Mouse (Mus musculus) frontal cortex, postnatal 10 days (tissue): Measurements from ENCODE around the gene Serhl.

Experiments used
- DNase-seq, 2 experiments: peaks; one replicate each; pipeline ENCODE4 v3.0.0; 2022; ENCODE audit warnings: low spot score in 2 of 2, mixed read lengths in 1 of 2

Serhl gene

DNA sequence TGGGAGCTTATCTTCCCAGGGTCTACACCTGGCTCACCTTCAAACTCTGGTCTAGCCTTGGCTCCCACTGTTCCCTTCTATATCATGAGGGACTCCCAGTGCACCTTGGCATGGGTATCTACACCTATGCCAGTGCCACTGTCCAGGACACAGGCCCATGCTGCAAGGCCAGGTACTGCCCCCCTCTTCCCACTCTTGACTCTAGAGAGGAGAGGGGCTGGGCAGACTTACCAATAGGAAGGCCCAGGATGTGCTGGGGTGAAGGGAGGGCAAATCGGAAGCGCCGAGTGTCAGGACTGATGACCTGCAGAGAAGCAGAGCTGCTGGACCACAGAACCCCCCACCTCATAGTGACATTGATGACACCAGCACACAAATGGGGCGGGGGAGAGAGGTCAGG is 72.7 kb downstream of the Serhl start:
- no peak for DNase-seq

GRCm38 (mm10) chr15:83162818-83163485 is 73.6 kb downstream of the Serhl start:
- peak in 1 of 2 experiments; percentile 5 for DNase-seq

- peak in 1 of 2 experiments; percentile 3 for DNase-seq
Observed at GRCm38 (mm10) chr15:83164971-83165471, 75.7 kb downstream of the Serhl start.

GRCm38 (mm10) chr15:83165526-83166315 is 76.4 kb downstream of the Serhl start:
- DNase-seq: peak in 1 of 2 experiments; percentile 7
